Mouse (Mus musculus) layer of hippocampus, adult 6 months (tissue): Measurements from ENCODE around the gene Gpr119. TPM values are rescaled to one million over a fixed set of nuclear protein-coding genes. Genes with fewer than 3 reads are reported as not detected.

ENCODE experiments used
- long read RNA-seq, 2 experiments: library from polyadenylated mRNA; unstranded; transcript quantifications; one replicate each; pipeline ENCODE4 v2.0.0; 2019 to 2020
- microRNA-seq: library from miRNA; unstranded; fragments of <30 nt; microRNA quantifications from one replicate; pipeline ENCODE4 v1.2.0, GENCODE M21; 2020
- polyA plus RNA-seq: library from polyadenylated mRNA; unstranded; fragments of <200 nt; fragmentation: Nextera tagmentation; gene quantifications from 2 replicates; pipeline ENCODE4 v1.2.3, GENCODE M21; 2021

Gpr119 gene
- not detected in 2 replicates for polyA plus RNA-seq
- long read RNA-seq, experiment 1 = 0 reads
- long read RNA-seq, experiment 2 = 0 reads

DNA sequence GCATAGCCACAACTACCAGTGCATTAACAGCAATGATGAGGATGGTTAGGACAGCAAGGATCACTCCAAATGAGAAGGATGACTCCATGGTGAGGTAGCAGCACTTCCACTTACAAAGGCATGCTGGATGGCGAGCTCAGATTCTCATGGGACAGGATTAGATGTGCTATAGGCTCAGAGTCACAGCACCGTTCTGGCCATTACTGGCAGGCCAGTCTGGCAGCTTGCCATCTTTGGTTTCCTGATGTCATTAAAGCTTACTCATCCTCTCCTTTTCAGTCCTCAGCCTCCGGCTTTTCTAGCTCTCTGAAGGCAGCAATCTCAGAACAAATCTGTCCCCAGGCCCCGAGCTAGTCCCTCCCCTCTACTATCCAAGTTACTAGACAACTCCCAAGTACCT, at the start of gene Gpr119:
Gene Gpr119, minus strand, starts transcription at position 308 of the 400 bp plus-strand sequence.

DNA sequence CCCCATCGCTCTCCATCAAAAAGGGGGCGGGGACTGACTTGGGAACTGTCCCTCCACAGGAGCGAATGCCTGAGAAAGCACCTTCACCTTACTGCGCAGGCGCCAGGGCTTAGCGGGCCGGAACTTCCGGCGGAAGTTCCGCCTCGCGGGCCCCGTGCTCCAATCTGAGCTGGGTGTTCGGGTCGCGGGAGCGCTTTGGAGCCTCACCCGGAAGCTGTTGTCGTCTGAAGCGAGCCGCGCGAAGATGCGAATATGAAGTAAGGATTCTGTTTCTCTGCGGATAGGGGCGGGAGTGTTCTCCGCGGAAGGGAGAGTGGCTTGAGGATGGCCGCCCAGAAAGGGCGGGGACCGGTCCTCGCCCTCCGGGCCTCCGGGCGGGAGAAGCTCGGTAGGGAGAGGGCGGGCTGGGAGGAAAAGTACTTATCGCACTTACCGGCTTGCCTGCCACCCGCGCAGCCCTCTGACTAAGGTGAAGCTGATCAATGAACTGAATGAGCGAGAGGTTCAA, 20.6 kb upstream of the Gpr119 start, which contains the start of gene Rbmx2:
Gene Rbmx2, plus strand, starts transcription at position 141 of the 508 bp plus-strand sequence.

GRCm38 (mm10) chrX:48623379-48624053, 50.8 kb downstream of the Gpr119 start, which contains the start of gene Slc25a14:
Slc25a14 (plus strand) TSS chrX:48623413.

Small RNAs within 50 kb of the gene (microRNA-seq; reads per million reads assigned to microRNA genes)
- not detected for gene Gm27828

Other genes starting within 250 kb of the Gpr119 start
- gene Elf4, start 211.3 kb downstream of the Gpr119 start, polyA plus RNA-seq = 0.34 and 0.63 TPM in 2 replicates
- gene Aifm1, start 160.9 kb downstream of the Gpr119 start, polyA plus RNA-seq = 24.7 and 24.8 TPM in 2 replicates
- 45.0 and 50.8 TPM in 2 replicates for gene Rab33a, start 155.2 kb downstream of the Gpr119 start, polyA plus RNA-seq
- gene Zfp280c, start 80.0 kb downstream of the Gpr119 start, polyA plus RNA-seq = 3.6 and 3.8 TPM in 2 replicates
- 84.9 and 86.5 TPM in 2 replicates for gene Slc25a14, start 51.1 kb downstream of the Gpr119 start, polyA plus RNA-seq
- 13.4 and 15.4 TPM in 2 replicates for gene Rbmx2, start 20.5 kb upstream of the Gpr119 start, polyA plus RNA-seq
- gene Gm595, start 203.2 kb upstream of the Gpr119 start, polyA plus RNA-seq = not detected in 2 replicates